Comparison of ENCODE assay signal across 9 mouse cellular contexts in the genomic region with DNA sequence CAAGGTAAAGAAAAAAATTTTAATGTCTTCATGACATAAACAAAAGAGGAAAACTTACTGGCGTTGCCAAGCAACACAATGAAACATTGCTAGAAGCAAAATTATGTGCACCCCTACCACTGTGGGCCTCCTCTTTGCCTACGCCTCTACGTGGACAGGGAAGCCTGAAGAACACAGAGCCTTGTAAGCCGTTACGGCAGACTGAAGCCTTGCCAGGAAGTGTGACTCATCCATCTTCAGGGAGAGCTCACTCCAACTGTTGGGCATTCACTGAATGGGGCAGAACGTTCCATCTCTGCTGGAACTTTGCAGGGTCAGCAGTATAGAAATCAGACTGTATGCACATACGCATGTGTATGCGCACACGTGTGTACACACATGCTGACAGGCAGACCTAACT. TPM values are rescaled to one million over a fixed set of nuclear protein-coding genes. Genes with fewer than 3 reads are reported as not detected.
DNase-seq lines count a peak whose midpoint lies in the region; ATAC-seq lines count a peak whose summit lies in the region.
"Had no signal": no experiment of that assay in that cellular context is flagged by ENCODE, and none has a peak within 500 bp of the region (broad histone marks: within the 10 kb centered on the region; RNA-seq: fewer than 3 reads in every experiment).

No protein-coding gene starts in this region.

- no peak for ATAC-seq in embryonic facial prominence, embryonic 14.5 days (ENCODE audit: low read depth)
- no peak for ATAC-seq in forebrain, embryonic 12.5 days (ENCODE audit: low FRiP score)

- no peaks in the 10 kb centered on the region for H3K9me3 ChIP-seq in embryonic facial prominence, embryonic 14.5 days (ENCODE audit: control insufficient read depth, low read length)
- no peaks in the 10 kb centered on the region for H3K9me3 ChIP-seq in embryonic facial prominence, embryonic 10.5 days
- H3K9me3 ChIP-seq in forebrain, embryonic 12.5 days, result no peaks in the 10 kb centered on the region
- no peaks in the 10 kb centered on the region for H3K9me3 ChIP-seq in forebrain, embryonic 10.5 days

- H3K4me1 ChIP-seq in embryonic facial prominence, embryonic 14.5 days (ENCODE audit: control insufficient read depth, insufficient read depth, low read length), result peaks cover 16% of the 10 kb centered on the region
- peaks cover 32% of the 10 kb centered on the region for H3K4me1 ChIP-seq in embryonic facial prominence, embryonic 10.5 days
- peaks cover 27% of the 10 kb centered on the region for H3K4me1 ChIP-seq in forebrain, embryonic 12.5 days
- H3K4me1 ChIP-seq in forebrain, embryonic 10.5 days, result peaks cover 34% of the 10 kb centered on the region

- no peaks in the 10 kb centered on the region for H3K27me3 ChIP-seq in embryonic facial prominence, embryonic 14.5 days (replicated peaks; ENCODE audit: control insufficient read depth, insufficient read depth, low read length)
- H3K27me3 ChIP-seq in embryonic facial prominence, embryonic 10.5 days (replicated peaks; ENCODE audit: low read depth, poor library complexity, severe bottlenecking), result peaks cover 20% of the 10 kb centered on the region
- H3K27me3 ChIP-seq in forebrain, embryonic 12.5 days, result peaks cover 21% of the 10 kb centered on the region
- peaks cover 35% of the 10 kb centered on the region for H3K27me3 ChIP-seq in forebrain, embryonic 10.5 days (ENCODE audit: poor library complexity, severe bottlenecking)

- H3K4me3 ChIP-seq in embryonic facial prominence, embryonic 14.5 days (ENCODE audit: low read depth, low read length), result no peak overlapping the region
- H3K4me3 ChIP-seq in embryonic facial prominence, embryonic 10.5 days, result no peak overlapping the region
- no peak overlapping the region for H3K4me3 ChIP-seq in forebrain, embryonic 12.5 days (replicated peaks)
- H3K4me3 ChIP-seq in forebrain, embryonic 10.5 days, result no peak overlapping the region

- peak; percentile 77 for DNase-seq in embryonic facial prominence, embryonic 14.5 days (ENCODE audit: low spot score)
- DNase-seq in embryonic facial prominence, embryonic 10.5 days (ENCODE audit: low spot score), result no peak
- peak; percentile 70 for DNase-seq in adrenal gland, postnatal 10 days
- DNase-seq in heart, postnatal 10 days, result peak; percentile 63 to 64
- peak; percentile 63 for DNase-seq in lung, postnatal 25 days (ENCODE audit: low spot score)
- no peak for DNase-seq in forebrain, embryonic 10.5 days (ENCODE audit: extremely low spot score, low spot score)
- no peak for DNase-seq in cerebellum, postnatal 36 days

- intact Hi-C loops in heart, postnatal 10 days (cut with DNase I), result no loop called here

- 62% methylated on average over 9 of the region's 9 CpGs for WGBS in embryonic facial prominence, embryonic 14.5 days
- WGBS in embryonic facial prominence, embryonic 10.5 days, result 85% methylated on average over 9 of the region's 9 CpGs
- 84% methylated on average over 9 of the region's 9 CpGs for WGBS in forebrain, embryonic 12.5 days
- WGBS in forebrain, embryonic 10.5 days, result 88% methylated on average over 9 of the region's 9 CpGs

- no peaks in the 10 kb centered on the region for H3K36me3 ChIP-seq in embryonic facial prominence, embryonic 14.5 days (ENCODE audit: control insufficient read depth, insufficient read depth, low read length)
- H3K36me3 ChIP-seq in embryonic facial prominence, embryonic 10.5 days (replicated peaks), result no peaks in the 10 kb centered on the region
- H3K36me3 ChIP-seq in forebrain, embryonic 12.5 days (replicated peaks), result no peaks in the 10 kb centered on the region
- H3K36me3 ChIP-seq in forebrain, embryonic 10.5 days (replicated peaks), result no peaks in the 10 kb centered on the region

- no peak overlapping the region for H3K27ac ChIP-seq in embryonic facial prominence, embryonic 14.5 days (replicated peaks; ENCODE audit: low read depth, low read length)
- no peak overlapping the region for H3K27ac ChIP-seq in embryonic facial prominence, embryonic 10.5 days (replicated peaks)
- H3K27ac ChIP-seq in forebrain, embryonic 12.5 days, result no peak overlapping the region
- H3K27ac ChIP-seq in forebrain, embryonic 10.5 days, result no peak overlapping the region

- no peak overlapping the region for H3K9ac ChIP-seq in embryonic facial prominence, embryonic 14.5 days (ENCODE audit: low read depth, low read length)
- H3K9ac ChIP-seq in forebrain, embryonic 12.5 days, result no peak overlapping the region

- H3K4me2 ChIP-seq in embryonic facial prominence, embryonic 14.5 days (ENCODE audit: low read depth, low read length), result no peak overlapping the region
- no peak overlapping the region for H3K4me2 ChIP-seq in forebrain, embryonic 12.5 days

RNA-seq across cellular contexts. Expression of gene Tlr5, which starts 3.3 kb away (rescaled TPM):
- polyA plus RNA-seq in embryonic facial prominence, embryonic 14.5 days (2014; fragmentation: Nextera tagmentation; extraction: Ambion mirVana), result 2.4 TPM in 2 replicates
- polyA plus RNA-seq in embryonic facial prominence, embryonic 10.5 days (2016; fragmentation: Nextera tagmentation; extraction: Ambion mirVana), result 0.15 and 0.37 TPM in 2 replicates
- total RNA-seq in adrenal gland, postnatal 10 days (2021), result 1 to 10 TPM; 1.6 to 2.4 TPM
- total RNA-seq in heart, postnatal 10 days (2021), result 1 to 10 TPM; 1.2 to 1.7 TPM
- polyA plus RNA-seq in forebrain, embryonic 12.5 days (2016; fragmentation: Nextera tagmentation; extraction: Ambion mirVana), result 0.17 and 0.31 TPM in 2 replicates
- 0.32 and 0.45 TPM in 2 replicates for polyA plus RNA-seq in forebrain, embryonic 10.5 days (2016; fragmentation: Nextera tagmentation; extraction: Ambion mirVana)
- polyA plus RNA-seq: C2C12 had no signal

Comparison
In these comparisons a context has a peak if more than half of its experiments do, and no peak if none do; other contexts are left out.
1. DNase-seq: peak in embryonic facial prominence, embryonic 14.5 days (single experiment), adrenal gland, postnatal 10 days (single experiment), heart, postnatal 10 days (2 of 2) and lung, postnatal 25 days (single experiment); none in embryonic facial prominence, embryonic 10.5 days (single experiment), forebrain, embryonic 10.5 days (single experiment) and cerebellum, postnatal 36 days (0 of 2).